Mouse (Mus musculus): ENCODE data around the gene Msrb3. TPM values are rescaled to one million over a fixed set of nuclear protein-coding genes. Genes with fewer than 3 reads are reported as not detected.

Msrb3 gene
- polyA plus RNA-seq, 1 experiment, result 5.2 TPM

DNA sequence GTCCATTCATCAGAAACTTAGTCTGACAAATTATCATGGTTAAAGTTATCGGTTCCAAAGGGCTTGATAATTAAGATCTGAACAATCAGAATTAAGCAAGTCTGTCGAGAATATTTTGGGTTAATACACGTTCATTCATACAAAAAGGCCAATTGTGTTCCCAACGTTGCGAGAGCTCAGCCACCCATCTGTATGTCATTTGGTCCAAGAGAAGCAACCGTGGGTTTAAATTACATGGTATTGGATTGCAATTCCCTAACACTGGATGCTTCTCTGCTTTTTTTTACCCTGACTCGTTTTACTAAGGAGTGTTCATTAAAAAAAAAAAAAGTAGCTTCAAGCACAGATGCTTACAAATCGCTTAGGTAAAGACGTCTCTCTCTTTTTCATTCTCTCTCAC, 45.1 kb downstream of the Msrb3 start:
- DNase-seq, result no peak
- Histone ChIP-seq H3K27me3 (ENCODE audit: control insufficient read depth, insufficient read depth, low read length) (no peaks in the 10 kb centered on the region; the same call in 1 of the 2 replicates), H3K27ac (ENCODE audit: insufficient read depth, low read length) (no peak overlapping the region), H3K4me3 (replicated peaks; ENCODE audit: insufficient read depth, low read depth, low read length) (no peak overlapping the region), H3K4me1 (ENCODE audit: control insufficient read depth, insufficient read depth, low read length) (no peaks in the 10 kb centered on the region)
- 83% methylated on average over 9 of the region's 9 CpGs for WGBS
- no peak for TF ChIP-seq POLR2A (IDR thresholded peaks at IDR 0.05; ENCODE audit: borderline replicate concordance, insufficient read depth, low read length)
- TF ChIP-seq CTCF (IDR thresholded peaks at IDR 0.05; ENCODE audit: borderline replicate concordance, insufficient read depth, low read depth, low read length), result no peak

DNA sequence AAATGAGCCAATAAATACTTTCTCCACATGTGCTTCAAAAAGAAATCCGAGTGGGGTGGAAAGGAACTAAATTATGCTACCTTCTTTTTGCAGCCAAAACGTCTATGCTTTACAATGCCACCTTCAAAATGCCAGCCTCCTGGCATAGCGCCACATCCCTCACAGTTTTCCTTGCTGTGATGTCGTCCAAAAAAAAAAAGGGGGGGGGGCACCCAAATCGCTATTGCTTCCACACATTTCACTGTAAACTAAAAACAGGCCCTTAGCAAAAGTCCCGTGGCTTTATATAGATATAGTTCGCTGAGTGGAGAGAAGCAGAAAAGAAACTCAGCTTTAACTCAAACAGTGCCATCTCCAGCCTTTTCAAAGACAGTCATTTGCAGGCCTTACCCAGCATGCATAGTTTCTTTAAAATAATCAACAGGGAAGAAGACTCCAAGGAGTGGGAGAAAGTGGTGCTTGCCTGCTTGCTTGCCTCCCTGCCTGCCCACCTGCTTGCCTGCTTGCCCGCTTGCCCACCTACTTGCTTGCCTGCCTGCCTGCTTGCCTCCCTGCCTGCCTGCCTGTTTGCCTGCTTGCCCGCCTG, 47.6 kb downstream of the Msrb3 start:
- Histone ChIP-seq H3K4me1 (ENCODE audit: control insufficient read depth, insufficient read depth, low read length) (no peaks in the 10 kb centered on the region), H3K27me3 (ENCODE audit: control insufficient read depth, insufficient read depth, low read length) (no peaks in the 10 kb centered on the region; the same call in 1 of the 2 replicates), H3K4me3 (replicated peaks; ENCODE audit: insufficient read depth, low read depth, low read length) (no peak overlapping the region), H3K27ac (ENCODE audit: insufficient read depth, low read length) (no peak overlapping the region)
- WGBS, result 30% methylated on average over 9 of the region's 9 CpGs
- no peak for DNase-seq
- TF ChIP-seq POLR2A (IDR thresholded peaks at IDR 0.05; ENCODE audit: borderline replicate concordance, insufficient read depth, low read length) (no peak), CTCF (IDR thresholded peaks at IDR 0.05; ENCODE audit: borderline replicate concordance, insufficient read depth, low read depth, low read length) (no peak)

GRCm38 (mm10) chr10:120850391-120851195, 48.3 kb downstream of the Msrb3 start:
- WGBS, result 71% methylated on average over 24 of the region's 24 CpGs
- no peak overlapping the region for H3K27ac ChIP-seq (ENCODE audit: insufficient read depth, low read length)
- no peak overlapping the region for H3K4me3 ChIP-seq (replicated peaks; ENCODE audit: insufficient read depth, low read depth, low read length)
- no peak for DNase-seq
- no peaks in the 10 kb centered on the region for H3K4me1 ChIP-seq (ENCODE audit: control insufficient read depth, insufficient read depth, low read length)
- no peak for TF ChIP-seq POLR2A (IDR thresholded peaks at IDR 0.05; ENCODE audit: borderline replicate concordance, insufficient read depth, low read length)
- H3K27me3 ChIP-seq (ENCODE audit: control insufficient read depth, insufficient read depth, low read length), result no peaks in the 10 kb centered on the region; the same call in 1 of the 2 replicates

GRCm38 (mm10) chr10:120848677-120849076, 50.2 kb downstream of the Msrb3 start:
- 84% methylated on average over 7 of the region's 7 CpGs for WGBS
- H3K27ac ChIP-seq (ENCODE audit: insufficient read depth, low read length), result no peak overlapping the region
- TF ChIP-seq CTCF (IDR thresholded peaks at IDR 0.05; ENCODE audit: borderline replicate concordance, insufficient read depth, low read depth, low read length) (no peak), POLR2A (IDR thresholded peaks at IDR 0.05; ENCODE audit: borderline replicate concordance, insufficient read depth, low read length) (no peak)

GRCm38 (mm10) chr10:120847785-120848184, 51.1 kb downstream of the Msrb3 start:
- 85% methylated on average over 4 of the region's 4 CpGs for WGBS
- H3K27ac ChIP-seq (ENCODE audit: insufficient read depth, low read length), result no peak overlapping the region
- no peak overlapping the region for H3K4me3 ChIP-seq (replicated peaks; ENCODE audit: insufficient read depth, low read depth, low read length)
- H3K4me1 ChIP-seq (ENCODE audit: control insufficient read depth, insufficient read depth, low read length), result no peaks in the 10 kb centered on the region
- H3K27me3 ChIP-seq (ENCODE audit: control insufficient read depth, insufficient read depth, low read length), result no peaks in the 10 kb centered on the region; the same call in 1 of the 2 replicates
- DNase-seq, result no peak
- TF ChIP-seq POLR2A (IDR thresholded peaks at IDR 0.05; ENCODE audit: borderline replicate concordance, insufficient read depth, low read length) (no peak), CTCF (IDR thresholded peaks at IDR 0.05; ENCODE audit: borderline replicate concordance, insufficient read depth, low read depth, low read length) (no peak)

More at GRCm38 (mm10) chr10:120848677-120849076, 50.2 kb downstream of the Msrb3 start:
- Histone ChIP-seq H3K4me3 (replicated peaks; ENCODE audit: insufficient read depth, low read depth, low read length) (no peak overlapping the region), H3K27me3 (ENCODE audit: control insufficient read depth, insufficient read depth, low read length) (no peaks in the 10 kb centered on the region; the same call in 1 of the 2 replicates), H3K4me1 (ENCODE audit: control insufficient read depth, insufficient read depth, low read length) (no peaks in the 10 kb centered on the region)
- no peak for DNase-seq

DNA sequence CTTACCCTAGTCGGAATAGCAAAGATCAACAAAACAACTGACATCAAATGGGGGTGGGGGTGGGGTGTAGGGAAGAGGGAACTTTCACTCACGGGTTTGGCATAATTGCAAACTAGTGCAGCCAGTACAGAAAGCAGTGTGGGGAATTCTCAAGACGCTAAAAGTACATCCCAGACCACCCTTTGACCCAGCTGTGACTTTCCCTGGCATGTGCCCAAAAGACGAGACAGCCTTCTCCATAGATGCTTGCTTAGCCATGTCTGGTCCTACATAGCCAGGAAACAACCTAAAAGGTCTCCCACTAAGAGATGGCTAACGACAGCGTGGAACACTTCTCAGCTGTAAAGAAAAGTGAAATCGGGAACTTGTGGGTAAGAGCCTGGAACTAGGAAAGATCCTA, 58.9 kb downstream of the Msrb3 start:
- DNase-seq, result no peak
- Histone ChIP-seq H3K4me3 (replicated peaks; ENCODE audit: insufficient read depth, low read depth, low read length) (no peak overlapping the region), H3K4me1 (ENCODE audit: control insufficient read depth, insufficient read depth, low read length) (no peaks in the 10 kb centered on the region), H3K27me3 (ENCODE audit: control insufficient read depth, insufficient read depth, low read length) (no peaks in the 10 kb centered on the region; the same call in 1 of the 2 replicates), H3K27ac (ENCODE audit: insufficient read depth, low read length) (no peak overlapping the region)
- WGBS, result 60% methylated on average over 7 of the region's 7 CpGs
- TF ChIP-seq POLR2A (IDR thresholded peaks at IDR 0.05; ENCODE audit: borderline replicate concordance, insufficient read depth, low read length) (no peak), CTCF (IDR thresholded peaks at IDR 0.05; ENCODE audit: borderline replicate concordance, insufficient read depth, low read depth, low read length) (no peak)

DNA sequence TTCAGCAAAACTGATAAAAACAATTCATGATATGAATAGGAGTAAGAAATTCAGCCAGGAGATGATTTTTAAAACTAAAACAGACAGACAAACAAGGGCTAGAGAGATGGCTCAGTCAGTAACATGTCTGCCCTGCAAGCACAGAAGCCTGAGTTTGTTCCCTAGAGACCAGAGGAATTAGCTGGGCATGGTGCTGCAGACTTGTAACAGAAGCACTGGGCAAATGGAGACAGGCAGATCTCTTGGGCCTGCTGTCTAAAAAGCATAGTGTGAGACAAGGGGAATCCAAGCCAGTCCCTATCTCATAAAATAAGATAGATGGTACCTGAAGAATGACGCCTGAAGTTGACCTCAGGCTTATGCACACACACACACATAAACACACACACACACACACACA, 64.4 kb downstream of the Msrb3 start:
- WGBS, result 96% methylated on average over 1 of the region's 1 CpGs
- Histone ChIP-seq H3K4me3 (replicated peaks; ENCODE audit: insufficient read depth, low read depth, low read length) (no peak overlapping the region), H3K27me3 (ENCODE audit: control insufficient read depth, insufficient read depth, low read length) (no peaks in the 10 kb centered on the region; the same call in 1 of the 2 replicates), H3K27ac (ENCODE audit: insufficient read depth, low read length) (no peak overlapping the region), H3K4me1 (ENCODE audit: control insufficient read depth, insufficient read depth, low read length) (0 out of 2 replicates have a peak, but pooled peaks cover 6% of the 10 kb centered on the region)
- DNase-seq, result no peak
- TF ChIP-seq POLR2A (IDR thresholded peaks at IDR 0.05; ENCODE audit: borderline replicate concordance, insufficient read depth, low read length), result no peak
- TF ChIP-seq CTCF (IDR thresholded peaks at IDR 0.05; ENCODE audit: borderline replicate concordance, insufficient read depth, low read depth, low read length), result no peak

DNA sequence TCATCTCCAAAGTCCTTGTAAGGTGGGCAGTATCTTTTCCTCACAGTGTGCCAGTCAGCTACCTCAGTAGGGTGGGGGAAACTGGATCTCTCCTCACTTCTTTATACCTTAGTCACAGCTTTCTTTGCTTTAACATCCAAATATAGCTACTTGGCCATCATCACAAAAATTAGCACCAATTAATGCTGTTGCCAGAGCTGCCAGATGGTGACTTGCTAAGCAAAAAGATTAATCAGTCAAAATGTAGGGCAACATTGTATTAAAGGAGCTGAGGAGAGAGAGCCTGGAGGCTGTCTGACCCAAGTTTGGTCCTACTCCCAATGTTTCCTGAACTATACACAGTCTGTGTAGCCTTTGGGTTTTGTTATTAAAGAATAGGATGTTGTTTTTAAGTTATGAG, 65.1 kb downstream of the Msrb3 start:
- TF ChIP-seq POLR2A (IDR thresholded peaks at IDR 0.05; ENCODE audit: borderline replicate concordance, insufficient read depth, low read length) (no peak), CTCF (IDR thresholded peaks at IDR 0.05; ENCODE audit: borderline replicate concordance, insufficient read depth, low read depth, low read length) (no peak)
- Histone ChIP-seq H3K27ac (ENCODE audit: insufficient read depth, low read length) (no peak overlapping the region), H3K4me1 (ENCODE audit: control insufficient read depth, insufficient read depth, low read length) (0 out of 2 replicates have a peak, but pooled peaks cover 6% of the 10 kb centered on the region), H3K27me3 (ENCODE audit: control insufficient read depth, insufficient read depth, low read length) (no peaks in the 10 kb centered on the region; the same call in 1 of the 2 replicates), H3K4me3 (replicated peaks; ENCODE audit: insufficient read depth, low read depth, low read length) (no peak overlapping the region)
- peak; percentile 30 to 71 for DNase-seq
